Mouse (Mus musculus): Measurements from ENCODE around the gene Dennd1a.

The Dennd1a gene

GRCm38 (mm10) chr2:37881262-37881913 is 405.8 kb downstream of the Dennd1a start:
- no peak for ATAC-seq (ENCODE audit: low TSS enrichment)

GRCm38 (mm10) chr2:37879697-37880096 is 407.5 kb downstream of the Dennd1a start:
- no peak for ATAC-seq (ENCODE audit: low TSS enrichment)

- ATAC-seq (ENCODE audit: low TSS enrichment) = no peak
Observed at GRCm38 (mm10) chr2:37872791-37873190, 414.4 kb downstream of the Dennd1a start.

GRCm38 (mm10) chr2:37869628-37870027 is 417.6 kb downstream of the Dennd1a start:
- no peak for ATAC-seq (ENCODE audit: low TSS enrichment)

GRCm38 (mm10) chr2:37867387-37867786 is 419.8 kb downstream of the Dennd1a start:
- ATAC-seq (ENCODE audit: low TSS enrichment) = no peak

DNA sequence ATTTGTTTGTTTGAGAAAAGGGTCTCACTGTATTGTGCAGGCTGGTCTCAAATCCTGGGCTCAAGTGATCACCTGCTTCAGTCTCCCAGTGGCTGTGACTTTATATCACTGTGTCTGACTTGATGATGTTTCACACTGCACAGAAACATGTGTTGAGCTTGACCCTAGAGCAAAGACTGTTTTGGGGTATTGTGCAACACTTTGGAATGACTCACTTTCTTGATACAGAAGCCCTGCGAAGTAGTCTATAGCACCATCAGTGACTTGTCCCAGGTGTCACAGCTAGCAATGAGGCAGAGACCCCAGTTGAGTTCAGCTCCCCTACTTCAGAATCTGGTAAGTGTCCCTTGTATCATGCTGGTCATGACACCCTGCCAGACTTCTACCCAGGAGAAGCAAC is 429.7 kb downstream of the Dennd1a start:
- ATAC-seq (ENCODE audit: low TSS enrichment) = no peak

DNA sequence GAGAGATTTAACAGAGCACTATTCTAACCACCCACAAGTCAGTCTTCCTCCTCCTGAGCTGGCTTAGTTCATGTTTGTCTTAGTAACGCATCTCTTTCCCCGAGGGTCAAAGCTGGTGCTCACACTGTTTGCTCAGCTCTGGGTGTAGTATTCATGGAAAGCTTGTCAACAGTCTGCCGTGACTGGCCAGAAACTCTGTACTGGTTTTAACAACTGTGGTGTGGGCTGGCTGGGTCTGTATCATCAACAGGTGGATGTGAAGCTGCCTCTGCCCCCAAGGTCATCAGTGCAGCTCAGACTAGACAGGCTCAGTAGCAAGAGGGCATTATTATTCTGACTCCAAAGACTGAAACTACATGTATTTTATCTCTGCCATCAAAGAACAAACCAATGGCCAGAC is 430.2 kb downstream of the Dennd1a start:
- ATAC-seq (ENCODE audit: low TSS enrichment) = no peak

DNA sequence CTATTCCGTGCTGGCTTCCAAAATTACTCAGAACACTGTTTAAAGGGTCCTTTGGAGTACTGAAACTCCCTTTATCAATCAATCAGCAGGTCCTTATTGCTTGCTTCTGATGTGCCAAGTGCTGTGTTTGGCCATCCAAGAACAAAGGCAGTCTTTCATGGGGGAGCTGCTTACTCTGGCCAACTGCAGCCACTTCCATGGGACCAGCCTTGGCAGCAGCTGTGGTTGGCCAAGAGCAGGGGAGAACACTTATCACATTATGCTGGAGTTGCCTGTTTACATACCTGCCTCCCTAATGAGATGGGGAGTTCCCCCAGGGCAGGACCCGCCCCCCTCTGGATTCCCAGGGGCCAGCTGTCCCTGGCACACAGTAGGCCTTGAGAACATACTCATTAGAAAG is 432.0 kb downstream of the Dennd1a start:
- ATAC-seq (ENCODE audit: low TSS enrichment) = peak; percentile 53

- no peak for ATAC-seq (ENCODE audit: low TSS enrichment)
Observed at GRCm38 (mm10) chr2:37853878-37854435, 433.2 kb downstream of the Dennd1a start.

GRCm38 (mm10) chr2:37850626-37851025 is 436.6 kb downstream of the Dennd1a start:
- ATAC-seq (ENCODE audit: low TSS enrichment) = no peak

- ATAC-seq (ENCODE audit: low TSS enrichment) = no peak
Observed at GRCm38 (mm10) chr2:37849357-37849756, 437.8 kb downstream of the Dennd1a start.

DNA sequence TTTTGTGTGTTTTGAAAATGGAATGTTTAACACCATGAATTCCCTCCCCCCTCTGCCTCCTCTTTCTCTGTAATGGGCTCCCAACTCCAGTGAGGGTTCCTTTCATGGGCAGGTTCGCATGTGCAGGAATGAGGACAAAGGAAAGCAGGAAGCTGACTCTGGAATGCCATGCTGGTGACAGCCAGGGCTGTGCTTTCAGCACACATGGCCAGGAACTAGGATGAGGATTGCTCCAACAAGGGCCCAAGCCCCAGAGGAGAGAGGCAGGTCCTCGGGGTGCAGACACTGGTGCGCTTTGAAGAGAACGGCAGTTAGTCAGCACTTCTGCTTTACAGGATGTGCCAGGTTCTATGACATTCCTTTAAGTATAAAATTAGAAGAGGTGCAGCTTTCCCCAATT is 444.5 kb downstream of the Dennd1a start:
- ATAC-seq (ENCODE audit: low TSS enrichment) = peak; percentile 74

DNA sequence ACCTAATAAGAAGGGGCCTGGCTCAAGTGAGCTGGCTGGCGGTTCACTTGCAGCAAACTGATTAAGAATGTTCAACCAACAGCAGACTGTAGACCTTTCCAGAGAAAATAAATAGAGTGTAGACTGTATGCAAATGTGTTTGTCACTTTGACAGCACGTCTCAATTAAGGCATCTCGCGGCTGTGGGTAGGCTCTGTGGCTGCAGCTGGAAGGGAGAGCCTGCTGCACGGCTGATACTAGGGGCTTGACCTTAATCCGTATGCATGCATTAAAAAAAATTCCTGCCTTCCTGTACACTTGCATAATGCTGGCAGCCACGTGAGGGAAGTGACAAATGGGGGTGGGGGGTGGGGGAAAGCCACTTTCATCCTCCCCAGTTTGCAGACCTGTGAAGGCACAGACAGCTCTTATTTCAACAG is 445.0 kb downstream of the Dennd1a start:
- peak; percentile 53 for ATAC-seq (ENCODE audit: low TSS enrichment)

GRCm38 (mm10) chr2:37839922-37840321 is 447.3 kb downstream of the Dennd1a start:
- no peak for ATAC-seq (ENCODE audit: low TSS enrichment)

- ATAC-seq (ENCODE audit: low TSS enrichment) = no peak
Observed at GRCm38 (mm10) chr2:37838202-37838984, 448.8 kb downstream of the Dennd1a start.

DNA sequence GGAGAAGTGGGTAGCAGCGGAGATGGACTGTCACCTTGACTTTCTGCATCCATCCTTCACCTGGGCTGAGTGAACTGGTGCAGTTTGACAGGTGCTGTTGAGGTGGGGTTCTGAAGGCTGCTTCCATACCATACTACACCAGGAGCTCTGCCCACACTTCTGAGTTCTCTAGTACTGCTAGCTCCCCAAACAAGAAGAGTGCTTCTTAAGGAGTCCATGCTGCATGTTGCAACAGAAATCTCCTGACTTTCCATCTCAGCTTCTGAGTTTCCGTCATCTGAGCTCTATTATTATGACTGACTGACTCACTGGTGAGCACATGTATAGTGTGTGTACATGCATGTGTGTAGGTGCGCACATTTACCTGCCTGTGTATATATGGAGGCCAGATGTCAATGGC is 449.6 kb downstream of the Dennd1a start:
- no peak for ATAC-seq (ENCODE audit: low TSS enrichment)

- no peak for ATAC-seq (ENCODE audit: low TSS enrichment)
Observed at GRCm38 (mm10) chr2:37836926-37837325, 450.3 kb downstream of the Dennd1a start.

DNA sequence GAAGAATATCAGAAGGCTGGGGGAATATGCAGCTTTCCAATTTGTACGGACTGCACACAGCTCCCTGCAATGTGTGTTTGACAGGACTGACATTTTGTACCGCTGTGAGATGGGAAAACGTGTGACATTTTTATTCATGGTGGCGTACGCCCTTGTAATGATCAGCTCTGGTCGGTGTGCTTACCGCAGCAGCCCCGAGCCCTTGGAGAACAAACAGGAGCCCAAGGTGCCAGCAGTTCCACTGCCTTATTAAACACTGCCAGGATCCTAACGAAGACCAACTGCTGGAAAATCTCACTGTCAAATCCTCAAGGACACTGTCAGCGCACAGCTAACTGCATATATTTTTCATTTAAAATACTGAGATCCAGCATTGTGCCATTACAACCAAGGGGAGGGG is 454.9 kb downstream of the Dennd1a start:
- no peak for ATAC-seq (ENCODE audit: low TSS enrichment)

DNA sequence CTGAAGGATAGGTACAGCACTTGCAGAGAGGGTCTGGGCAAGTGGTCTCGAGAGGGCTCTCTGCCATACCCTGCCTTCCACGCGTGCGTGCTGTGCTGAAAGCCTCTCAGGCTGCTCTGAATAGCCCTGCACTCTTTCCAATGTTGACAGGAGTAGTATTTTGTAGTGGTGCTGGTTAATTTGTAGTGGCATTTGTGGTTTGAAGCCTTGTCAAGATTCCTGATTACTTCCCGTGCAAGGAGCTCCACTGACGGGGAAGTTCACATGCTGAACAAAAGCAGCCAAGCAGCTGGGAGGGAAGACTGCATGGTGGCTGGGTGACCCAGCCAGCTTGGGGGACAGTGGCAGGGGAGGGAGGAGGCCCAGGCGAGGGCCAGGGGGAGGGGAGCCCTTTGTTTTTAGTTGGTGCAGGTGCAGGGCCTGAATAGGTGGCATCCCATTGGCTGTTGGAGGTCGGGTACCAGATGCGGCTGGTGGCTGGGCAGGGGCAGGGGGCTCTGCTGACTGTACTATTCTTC is 457.4 kb downstream of the Dennd1a start:
- ATAC-seq (ENCODE audit: low TSS enrichment) = no peak

GRCm38 (mm10) chr2:37823826-37824225 is 463.4 kb downstream of the Dennd1a start:
- ATAC-seq (ENCODE audit: low TSS enrichment) = no peak

GRCm38 (mm10) chr2:37822122-37822521 is 465.1 kb downstream of the Dennd1a start:
- ATAC-seq (ENCODE audit: low TSS enrichment) = peak; percentile 91

- ATAC-seq (ENCODE audit: low TSS enrichment) = no peak
Observed at GRCm38 (mm10) chr2:37819526-37820152, 467.6 kb downstream of the Dennd1a start.
